Mouse (Mus musculus) heart, embryonic 15.5 days (tissue): Measurements from ENCODE around the gene Clhc1. TPM values are rescaled to one million over a fixed set of nuclear protein-coding genes. Genes with fewer than 3 reads are reported as not detected.
A peak's percentile ranks its signal among the peaks of the same experiment; 100 is the strongest.

ENCODE experiments used
- ATAC-seq: fragments of 200-750 bp; cut with Nextera tagmentation; replicated peaks from 2 replicates; pipeline ENCODE4 v1.8.0; 2017; ENCODE audit warnings: low read depth, moderate TSS enrichment; ENCODE audit not compliant: insufficient number of reproducible peaks, insufficient read depth, low FRiP score
- H3K27ac ChIP-seq: fragments of 300-500 bp; sonication (generic); 2 replicates; pipeline ENCODE4 v1.5.1; 2015; ENCODE audit warnings: mild to moderate bottlenecking, inconsistent platforms
- H3K27me3 ChIP-seq: fragments of 300-500 bp; sonication (generic); 2 replicates; pipeline ENCODE4 v1.6.1; 2015; ENCODE audit warnings: inconsistent platforms
- H3K36me3 ChIP-seq: fragments of 300-500 bp; sonication (generic); 2 replicates; pipeline ENCODE4 v1.6.1; 2015; ENCODE audit warnings: mild to moderate bottlenecking, inconsistent platforms
- H3K4me1 ChIP-seq: fragments of 300-500 bp; sonication (generic); replicated peaks from 2 replicates; pipeline ENCODE4 v1.6.1; 2015; ENCODE audit warnings: inconsistent platforms
- H3K4me2 ChIP-seq: fragments of 300-500 bp; sonication (generic); 2 replicates; pipeline ENCODE4 v1.6.1; 2015; ENCODE audit warnings: inconsistent platforms, mild to moderate bottlenecking, moderate library complexity
- H3K4me3 ChIP-seq: fragments of 300-500 bp; sonication (generic); 2 replicates; pipeline ENCODE4 v1.5.1; 2015; ENCODE audit warnings: mild to moderate bottlenecking, inconsistent platforms
- H3K9ac ChIP-seq: fragments of 300-500 bp; sonication (generic); 2 replicates; pipeline ENCODE4 v1.6.1; 2015; ENCODE audit warnings: mild to moderate bottlenecking, inconsistent platforms
- H3K9me3 ChIP-seq: fragments of 300-500 bp; sonication (generic); replicated peaks from 2 replicates; pipeline ENCODE4 v1.6.1; 2016; ENCODE audit warnings: inconsistent platforms
- WGBS: fragments of 180-500 bp; shearing (Covaris S2); methylation state at CpG from one replicate; pipeline ENCODE4 v1.1.7; 2015; ENCODE audit warnings: mixed read lengths; 5-methylcytosine and 5-hydroxymethylcytosine counted together
- polyA plus RNA-seq: library from polyadenylated mRNA; unstranded; fragments of >200 nt; fragmentation: Nextera tagmentation; extraction: Ambion mirVana; gene quantifications from 2 replicates; pipeline ENCODE4 v1.2.1, GENCODE M21; 2015

The Clhc1 gene
- polyA plus RNA-seq, 1 experiment from 2014 or later = 0.24 TPM

- Histone ChIP-seq H3K4me2 (no peak overlapping the region), H3K4me1 (0 out of 2 replicates have a peak, but pooled peaks cover 7% of the 10 kb centered on the region), H3K9me3 (no peaks in the 10 kb centered on the region), H3K9ac (no peak overlapping the region), H3K27me3 (no peaks in the 10 kb centered on the region), H3K36me3 (no peaks in the 10 kb centered on the region), H3K27ac (no peak overlapping the region), H3K4me3 (no peak overlapping the region)
- ATAC-seq = no peak
- 79% methylated on average over 5 of the region's 5 CpGs for WGBS
Measured at GRCm38 (mm10) chr11:29622030-29622790, 74.5 kb downstream of the Clhc1 start.

GRCm38 (mm10) chr11:29623327-29623726, 75.6 kb downstream of the Clhc1 start:
- H3K9ac ChIP-seq = no peak overlapping the region
- H3K4me3 ChIP-seq = no peak overlapping the region
- no peaks in the 10 kb centered on the region for H3K27me3 ChIP-seq
- H3K36me3 ChIP-seq = no peaks in the 10 kb centered on the region
- WGBS = 91% methylated on average over 3 of the region's 3 CpGs
- no peak overlapping the region for H3K27ac ChIP-seq
- no peak for ATAC-seq
- no peaks in the 10 kb centered on the region for H3K9me3 ChIP-seq
- H3K4me2 ChIP-seq = no peak overlapping the region
- H3K4me1 ChIP-seq = 0 out of 2 replicates have a peak, but pooled peaks cover 7% of the 10 kb centered on the region

GRCm38 (mm10) chr11:29626541-29626940, 78.8 kb downstream of the Clhc1 start:
- peak overlapping the region; percentile 39 for H3K27ac ChIP-seq
- WGBS = 27% methylated on average over 5 of the region's 5 CpGs
- H3K4me2 ChIP-seq = peak overlapping the region; percentile 30
- no peak overlapping the region for H3K4me3 ChIP-seq
- H3K27me3 ChIP-seq = no peaks in the 10 kb centered on the region
- H3K4me1 ChIP-seq = 0 out of 2 replicates have a peak, but pooled peaks cover 7% of the 10 kb centered on the region
- no peaks in the 10 kb centered on the region for H3K36me3 ChIP-seq
- no peaks in the 10 kb centered on the region for H3K9me3 ChIP-seq
- H3K9ac ChIP-seq = no peak overlapping the region
- 0 out of 2 replicates have a peak, but pooled peaks have one; percentile 62 for ATAC-seq

GRCm38 (mm10) chr11:29627706-29628105, 80.0 kb downstream of the Clhc1 start:
- 97% methylated on average over 3 of the region's 3 CpGs for WGBS
- Histone ChIP-seq H3K4me1 (peaks cover 15% of the 10 kb centered on the region), H3K27me3 (no peaks in the 10 kb centered on the region), H3K9ac (no peak overlapping the region), H3K27ac (no peak overlapping the region), H3K4me3 (no peak overlapping the region), H3K9me3 (no peaks in the 10 kb centered on the region), H3K36me3 (no peaks in the 10 kb centered on the region), H3K4me2 (no peak overlapping the region)
- no peak for ATAC-seq

Other genes with a start within 250 kb of the Clhc1 start
- gene Ccdc88a, start 174.3 kb upstream of the Clhc1 start, polyA plus RNA-seq = 23.0 and 23.6 TPM in 2 replicates
- 18.1 and 19.9 TPM in 2 replicates for gene Prorsd1, start 32.9 kb upstream of the Clhc1 start, polyA plus RNA-seq
- gene Mtif2, start 21.5 kb upstream of the Clhc1 start, polyA plus RNA-seq = 41.4 and 46.3 TPM in 2 replicates
- 549 and 606 TPM in 2 replicates for gene Rps27a, start 159 bp downstream of the Clhc1 start, polyA plus RNA-seq
- gene Rtn4, start 145.0 kb downstream of the Clhc1 start, polyA plus RNA-seq = 57.4 and 59.5 TPM in 2 replicates